Mouse (Mus musculus) spleen, adult 12 weeks (tissue): ENCODE data around the gene Dnaja4.

Source experiments
- DNase-seq: peaks from one replicate; pipeline ENCODE4 v3.0.0; 2022; ENCODE audit warnings: low spot score

Gene Dnaja4

GRCm38 (mm10) chr9:54751684-54752083 lies 53.0 kb downstream of the Dnaja4 start:
- no peak for DNase-seq

- DNase-seq, result no peak
Observed at GRCm38 (mm10) chr9:54752201-54752943, 53.7 kb downstream of the Dnaja4 start.

GRCm38 (mm10) chr9:54752944-54753295 lies 54.2 kb downstream of the Dnaja4 start:
- DNase-seq, result no peak

- DNase-seq, result no peak
Observed at GRCm38 (mm10) chr9:54759592-54759991, 60.9 kb downstream of the Dnaja4 start.

- DNase-seq, result no peak
Observed at GRCm38 (mm10) chr9:54764091-54764490, 65.4 kb downstream of the Dnaja4 start.

DNA sequence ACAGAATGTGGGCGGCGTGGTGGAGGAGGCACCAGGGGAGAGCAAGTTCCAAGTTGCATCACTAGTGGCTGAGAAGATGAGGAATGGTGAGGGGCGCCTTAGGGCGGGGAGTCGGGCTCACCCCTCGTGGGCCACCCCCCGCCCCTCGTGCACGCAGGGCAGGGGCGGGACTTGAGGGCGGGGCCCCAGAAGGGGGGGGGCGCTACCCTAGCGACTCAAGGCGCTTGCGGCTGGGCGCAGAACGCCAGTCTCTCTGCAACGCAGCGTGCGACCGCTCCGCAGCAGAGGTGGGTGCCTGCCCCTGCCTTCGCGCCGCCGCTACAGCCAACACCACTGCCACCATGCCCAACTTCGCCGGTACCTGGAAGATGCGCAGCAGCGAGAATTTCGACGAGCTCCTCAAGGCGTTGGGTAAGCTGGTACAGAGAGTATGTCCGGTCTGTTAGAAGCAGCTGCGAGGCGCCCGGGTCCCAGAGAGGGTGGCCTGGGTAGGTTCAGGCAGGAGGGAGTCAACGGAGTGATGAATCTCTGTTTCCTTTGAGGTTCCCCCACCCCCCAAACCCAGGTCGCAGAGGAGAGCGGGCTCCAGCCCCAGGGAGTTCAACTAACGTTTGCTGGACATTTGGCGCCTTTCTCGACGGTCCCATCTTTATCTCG lies 66.0 kb downstream of the Dnaja4 start, which contains the start of gene Crabp1:
Crabp1 (plus strand) TSS at position 188 of the 657 bp plus-strand sequence.
- no peak for DNase-seq

DNA sequence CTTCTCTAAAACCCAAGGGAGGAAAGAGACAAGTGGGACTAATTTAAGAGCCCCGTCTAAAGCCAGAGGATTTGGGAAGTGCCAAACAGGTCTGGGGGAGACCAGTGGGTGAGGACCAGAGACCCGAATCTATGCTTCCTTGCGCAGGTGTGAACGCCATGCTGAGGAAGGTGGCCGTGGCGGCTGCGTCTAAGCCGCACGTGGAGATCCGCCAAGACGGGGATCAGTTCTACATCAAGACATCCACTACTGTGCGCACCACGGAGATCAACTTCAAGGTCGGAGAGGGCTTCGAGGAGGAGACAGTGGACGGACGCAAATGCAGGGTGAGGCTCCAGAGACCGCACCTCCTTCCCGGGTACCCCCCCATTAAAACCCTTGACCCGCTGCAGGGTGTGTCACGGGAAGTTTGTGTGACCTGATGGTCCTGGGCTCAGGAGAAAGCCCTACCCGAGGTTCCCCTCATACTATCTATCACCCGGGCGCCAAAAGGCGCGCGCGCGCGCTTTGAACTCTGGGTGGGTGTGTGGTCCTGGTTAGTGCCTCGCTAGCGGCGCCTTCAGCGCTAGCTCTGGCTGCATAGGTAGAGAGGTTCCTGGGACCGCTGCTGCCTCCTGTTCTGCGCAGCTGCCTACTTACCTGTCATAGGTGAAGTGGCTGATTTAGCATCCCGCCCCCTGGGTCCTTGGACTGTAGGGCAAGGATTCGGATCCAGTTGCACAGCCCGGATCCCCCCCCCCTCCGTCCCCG lies 66.8 kb downstream of the Dnaja4 start:
- no peak for DNase-seq
